Mouse (Mus musculus) heart, embryonic 14.5 days (tissue): ENCODE data around the gene Oprl1. TPM values are rescaled to one million over a fixed set of nuclear protein-coding genes. Genes with fewer than 3 reads are reported as not detected.

Experiments used
- ATAC-seq: fragments of 200-750 bp; cut with Nextera tagmentation; 2 replicates; pipeline ENCODE4 v1.8.0; 2017; ENCODE audit warnings: low read depth, moderate TSS enrichment; ENCODE audit not compliant: insufficient number of reproducible peaks, insufficient read depth, low FRiP score
- H3K27ac ChIP-seq, 2 experiments: fragments of 200-500 bp in 1 of 2; fragments of 300-500 bp in 1 of 2; sonication (generic) in 1 of 2; replicated peaks in 1 of 2; 2 replicates each; pipeline ENCODE4 v1.5.1; 2012 to 2014; ENCODE audit warnings: low read depth in 2 of 2, low read length in 2 of 2, control low read depth in 1 of 2, mild to moderate bottlenecking in 1 of 2, mixed read lengths in 1 of 2; ENCODE audit not compliant: control insufficient read depth in 1 of 2, insufficient read depth in 1 of 2
- H3K27me3 ChIP-seq: fragments of 300-500 bp; sonication (generic); 2 replicates; pipeline ENCODE4 v1.6.1; 2014; ENCODE audit warnings: mild to moderate bottlenecking, low read length, control low read depth; ENCODE audit not compliant: control insufficient read depth, insufficient read depth
- H3K36me3 ChIP-seq: fragments of 300-500 bp; sonication (generic); 2 replicates; pipeline ENCODE4 v1.6.1; 2014; ENCODE audit warnings: mild to moderate bottlenecking, control low read depth, low read length, mixed read lengths; ENCODE audit not compliant: control insufficient read depth, insufficient read depth
- H3K4me1 ChIP-seq, 2 experiments: fragments of 200-500 bp in 1 of 2; fragments of 300-500 bp in 1 of 2; sonication (generic) in 1 of 2; 2 replicates each; pipeline ENCODE4 v1.6.1; 2012 to 2014; ENCODE audit warnings: low read length in 2 of 2, control low read depth in 1 of 2, mixed read lengths in 1 of 2; ENCODE audit not compliant: control insufficient read depth in 2 of 2, insufficient read depth in 2 of 2
- H3K4me2 ChIP-seq: fragments of 300-500 bp; sonication (generic); 2 replicates; pipeline ENCODE4 v1.6.1; 2014; ENCODE audit warnings: mild to moderate bottlenecking, low read length
- H3K4me3 ChIP-seq, 2 experiments: fragments of 200-500 bp in 1 of 2; fragments of 300-500 bp in 1 of 2; sonication (generic) in 1 of 2; 2 replicates each; pipeline ENCODE4 v1.5.1; 2012 to 2014; ENCODE audit warnings: low read length in 2 of 2, mild to moderate bottlenecking in 2 of 2, control low read depth in 1 of 2, low read depth in 1 of 2, moderate library complexity in 1 of 2; ENCODE audit not compliant: control insufficient read depth in 1 of 2, insufficient read depth in 1 of 2
- H3K9ac ChIP-seq: fragments of 300-500 bp; sonication (generic); 2 replicates; pipeline ENCODE4 v1.6.1; 2014; ENCODE audit warnings: mild to moderate bottlenecking, low read length
- H3K9me3 ChIP-seq: fragments of 300-500 bp; sonication (generic); 2 replicates; pipeline ENCODE4 v1.6.1; 2016; ENCODE audit warnings: low read length, control low read depth; ENCODE audit not compliant: control insufficient read depth
- WGBS: fragments of 180-500 bp; shearing (Covaris S2); extraction: QIAGEN DNeasy Blood & Tissue Kit; methylation state at CpG from one replicate; pipeline ENCODE4 v1.1.7; 2014; 5-methylcytosine and 5-hydroxymethylcytosine counted together
- polyA plus RNA-seq: library from polyadenylated mRNA; unstranded; fragments of >200 nt; fragmentation: Nextera tagmentation; extraction: Ambion mirVana; gene quantifications from 2 replicates; pipeline ENCODE4 v1.2.1, GENCODE M21; 2014

Oprl1 gene
- polyA plus RNA-seq, 1 experiment from 2014 or later: 4.1 TPM

DNA sequence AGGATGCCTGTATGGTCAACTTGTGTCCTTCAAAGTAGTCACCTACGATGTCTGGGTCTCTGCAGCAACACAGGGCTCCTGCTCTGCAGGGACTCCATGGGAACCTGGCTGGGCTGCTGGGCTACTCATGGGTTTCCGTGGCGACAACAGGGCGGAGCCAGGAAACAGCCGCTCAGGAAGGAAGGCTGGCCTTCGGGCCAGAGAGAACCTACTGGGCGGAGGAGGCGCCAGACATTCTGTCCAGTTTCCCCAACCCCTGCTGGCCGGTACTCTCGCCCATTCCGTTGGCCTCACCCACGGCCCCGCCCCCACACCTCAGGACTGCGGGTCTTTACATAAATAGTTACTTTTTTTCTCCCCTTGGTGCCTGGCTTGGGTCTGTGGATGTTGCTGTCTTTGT is 39.4 kb upstream of the Oprl1 start:
- Histone ChIP-seq H3K36me3 (no peaks in the 10 kb centered on the region), H3K4me2 (peak overlapping the region; percentile 62), H3K4me3 (peak overlapping the region; percentile 18 to 28), H3K9ac (peak overlapping the region; percentile 58), H3K27ac (peak overlapping the region; percentile 68 to 72), H3K27me3 (peaks cover 36% of the 10 kb centered on the region), H3K4me1 (peaks cover 15 to 26% of the 10 kb centered on the region in 2 experiments), H3K9me3 (no peaks in the 10 kb centered on the region)
- WGBS: 3% methylated on average over 14 of the region's 14 CpGs
- ATAC-seq: peak; percentile 49; the same call in 1 of the 2 replicates

DNA sequence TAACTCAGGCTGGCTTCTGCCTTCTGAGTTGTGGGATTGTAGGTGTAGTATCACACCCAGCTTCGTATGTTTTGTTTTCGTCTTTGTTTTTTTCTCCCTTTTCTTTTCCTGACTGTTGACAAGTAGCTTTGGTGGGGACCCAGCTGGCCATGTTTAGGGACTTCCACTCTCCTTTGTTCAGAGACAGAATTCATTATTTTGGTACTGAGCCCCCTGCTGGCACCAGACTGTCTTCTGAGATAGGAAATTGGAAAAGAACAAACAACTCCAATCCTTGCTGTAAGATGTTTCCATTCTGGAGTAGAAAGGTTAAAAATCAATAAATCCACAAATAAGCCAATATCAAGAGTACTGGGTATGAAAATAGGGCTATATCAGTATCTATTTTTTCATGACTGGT is 38.4 kb upstream of the Oprl1 start:
- H3K4me2 ChIP-seq: no peak overlapping the region
- ATAC-seq: no peak
- peaks cover 19 to 22% of the 10 kb centered on the region in 2 experiments for H3K4me1 ChIP-seq
- H3K36me3 ChIP-seq: no peaks in the 10 kb centered on the region
- no peak overlapping the region for H3K9ac ChIP-seq
- WGBS: 65% methylated on average over 2 of the region's 2 CpGs
- H3K4me3 ChIP-seq: no peak overlapping the region
- peak overlapping the region; percentile 68 to 72; a peak in 3 of 4 replicates for H3K27ac ChIP-seq
- no peaks in the 10 kb centered on the region for H3K9me3 ChIP-seq
- H3K27me3 ChIP-seq: peaks cover 26% of the 10 kb centered on the region

DNA sequence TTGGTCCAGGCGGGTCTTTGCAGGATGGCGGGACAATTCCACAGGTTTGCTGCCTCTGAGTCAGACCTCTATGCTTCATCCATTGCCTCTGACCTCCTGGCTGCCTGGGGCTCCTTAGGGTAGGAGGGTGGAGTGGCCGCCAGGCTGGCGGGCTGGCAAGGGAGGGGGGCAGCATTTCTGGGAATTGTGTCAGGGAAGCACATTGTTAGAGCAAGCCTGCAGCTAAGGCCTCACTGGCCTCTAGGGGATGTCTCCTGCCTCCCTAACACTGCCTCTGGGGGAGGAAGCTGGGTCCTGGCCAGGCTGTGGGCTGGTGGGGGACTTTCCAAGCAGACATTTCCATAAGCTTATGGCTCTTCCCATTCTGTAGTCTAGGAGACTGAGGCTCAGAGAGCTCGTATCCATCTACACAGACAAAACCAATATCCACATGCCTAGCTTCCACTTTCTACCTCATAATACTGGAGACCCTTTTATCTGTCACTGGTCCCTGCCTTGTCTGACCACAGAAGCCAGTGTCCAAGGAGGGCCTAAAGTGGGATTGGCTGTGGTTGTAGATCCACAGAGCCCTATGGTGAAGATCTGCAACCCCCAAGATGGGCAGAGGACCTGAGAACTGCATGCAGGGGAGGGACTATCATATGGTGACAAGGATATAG is 37.6 kb upstream of the Oprl1 start:
- H3K4me2 ChIP-seq: no peak overlapping the region
- H3K27me3 ChIP-seq: peaks cover 18% of the 10 kb centered on the region
- no peak overlapping the region for H3K4me3 ChIP-seq
- peak; percentile 11; the same call in 1 of the 2 replicates for ATAC-seq
- 53% methylated on average over 5 of the region's 5 CpGs for WGBS
- peak overlapping the region; percentile 46 to 61; a peak in 3 of 4 replicates for H3K27ac ChIP-seq
- H3K36me3 ChIP-seq: no peaks in the 10 kb centered on the region
- H3K4me1 ChIP-seq: peaks cover 17 to 19% of the 10 kb centered on the region in 2 experiments
- H3K9me3 ChIP-seq: no peaks in the 10 kb centered on the region
- H3K9ac ChIP-seq: no peak overlapping the region; the same call in 1 of the 2 replicates

DNA sequence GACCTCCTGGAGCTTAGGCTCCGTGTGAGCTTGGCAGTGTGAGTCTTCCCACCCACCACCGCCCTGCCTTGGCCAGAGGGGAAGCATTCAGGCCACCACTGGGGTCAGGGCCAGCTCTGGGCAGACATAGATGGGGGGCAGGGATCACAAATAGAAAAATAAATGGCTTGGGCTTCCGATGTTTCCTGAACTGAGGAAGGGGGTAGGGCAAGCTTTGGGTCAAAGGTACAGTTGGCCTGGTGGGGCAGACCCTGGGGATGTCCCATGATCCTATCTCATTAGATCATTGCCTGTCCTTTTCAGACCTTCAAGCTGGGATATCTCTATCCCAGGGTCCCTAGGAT is 37.1 kb upstream of the Oprl1 start:
- peaks cover 13% of the 10 kb centered on the region for H3K27me3 ChIP-seq
- no peak overlapping the region for H3K4me3 ChIP-seq
- H3K4me1 ChIP-seq: peaks cover 17 to 19% of the 10 kb centered on the region in 2 experiments
- WGBS: 39% methylated on average over 3 of the region's 3 CpGs
- H3K36me3 ChIP-seq: no peaks in the 10 kb centered on the region
- peak overlapping the region; percentile 46 to 61; a peak in 3 of 4 replicates for H3K27ac ChIP-seq
- H3K4me2 ChIP-seq: no peak overlapping the region
- no peak overlapping the region for H3K9ac ChIP-seq
- no peak for ATAC-seq
- no peaks in the 10 kb centered on the region for H3K9me3 ChIP-seq

DNA sequence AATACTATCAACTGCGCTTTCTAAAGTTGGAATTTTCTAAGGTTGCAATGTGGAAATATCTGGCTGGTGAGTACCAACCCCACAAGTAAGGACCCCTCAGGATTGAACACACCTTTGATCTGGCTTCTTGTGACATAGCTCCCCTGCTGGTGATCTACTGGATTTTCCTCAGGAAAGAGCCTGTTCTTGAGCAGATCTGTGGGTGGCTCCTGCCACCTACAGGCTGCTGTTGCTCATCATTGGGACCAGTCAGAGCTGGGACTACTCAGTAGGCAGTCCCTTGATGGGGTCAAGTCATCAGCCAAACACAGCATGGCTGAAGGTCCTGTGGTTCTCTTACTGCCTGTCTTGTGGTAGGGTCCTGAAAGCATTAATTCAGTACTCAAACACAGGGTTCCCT is 36.0 kb upstream of the Oprl1 start:
- Histone ChIP-seq H3K9me3 (no peaks in the 10 kb centered on the region), H3K4me1 (peaks cover 17 to 19% of the 10 kb centered on the region in 2 experiments)
- 45% methylated on average over 1 of the region's 1 CpGs for WGBS

DNA sequence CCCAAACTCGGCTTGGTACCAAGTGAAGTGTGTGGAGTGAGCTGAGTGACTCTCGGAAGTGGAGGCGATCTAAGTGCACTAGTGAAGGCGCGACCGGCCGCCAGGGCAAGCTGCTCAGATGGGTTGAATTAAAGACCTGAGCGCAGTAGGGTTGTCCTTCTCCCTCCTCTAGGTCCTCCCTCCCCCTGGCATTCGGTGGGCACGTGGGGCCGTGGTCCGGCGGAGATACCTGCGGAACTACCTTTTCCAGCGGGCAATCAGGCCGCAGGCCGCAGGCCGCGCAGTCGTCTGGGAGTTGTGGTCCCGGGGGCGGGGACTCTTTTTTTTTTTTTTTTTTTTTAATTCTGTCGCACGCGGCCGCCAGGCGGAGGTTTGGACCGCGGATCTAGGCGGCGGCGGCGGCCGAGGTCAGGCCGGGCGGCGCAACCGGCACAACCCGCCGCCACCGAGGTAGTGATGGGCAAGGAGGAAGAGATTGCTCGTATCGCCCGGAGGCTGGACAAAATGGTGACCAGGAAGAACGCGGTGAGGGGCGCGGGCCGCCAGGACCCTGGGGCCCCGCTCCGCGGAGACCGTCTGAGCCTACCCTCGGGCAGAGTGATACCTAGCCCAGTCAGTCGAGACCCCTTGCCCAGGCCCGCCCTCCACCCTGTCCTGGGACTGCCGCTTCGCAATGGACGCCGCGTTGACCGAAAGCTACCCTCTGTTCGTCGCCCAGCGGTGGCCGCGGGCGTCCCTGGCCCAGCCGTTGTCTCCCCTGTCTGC is 34.7 kb upstream of the Oprl1 start, which contains the start of gene Tcea2:
Gene Tcea2, plus strand, starts transcription at position 360 of the 765 bp plus-strand sequence.
- Histone ChIP-seq H3K4me3 (peak within 1 kb of the TSS; percentile 69 to 71), H3K4me1 (peaks cover 17 to 18% of the 10 kb centered on the region in 2 experiments), H3K4me2 (peak within 1 kb of the TSS; percentile 83), H3K27me3 (no peaks in the 10 kb centered on the region), H3K9ac (peak within 1 kb of the TSS; percentile 90), H3K9me3 (no peaks in the 10 kb centered on the region), H3K36me3 (no peaks in the 10 kb centered on the region), H3K27ac (peak within 1 kb of the TSS; percentile 17 to 65; a peak in 3 of 4 replicates)
- WGBS: under 1% methylated on average over 55 of the region's 69 CpGs
- ATAC-seq: peak; percentile 9

More for the DNA sequence above, 36.0 kb upstream of the Oprl1 start:
- Histone ChIP-seq H3K4me3 (no peak overlapping the region), H3K27ac (no peak overlapping the region), H3K4me2 (no peak overlapping the region), H3K36me3 (no peaks in the 10 kb centered on the region), H3K9ac (no peak overlapping the region), H3K27me3 (peaks cover 9% of the 10 kb centered on the region; the same call in 1 of the 2 replicates)
- 0 out of 2 replicates have a peak, but pooled peaks have one; percentile 29 for ATAC-seq

DNA sequence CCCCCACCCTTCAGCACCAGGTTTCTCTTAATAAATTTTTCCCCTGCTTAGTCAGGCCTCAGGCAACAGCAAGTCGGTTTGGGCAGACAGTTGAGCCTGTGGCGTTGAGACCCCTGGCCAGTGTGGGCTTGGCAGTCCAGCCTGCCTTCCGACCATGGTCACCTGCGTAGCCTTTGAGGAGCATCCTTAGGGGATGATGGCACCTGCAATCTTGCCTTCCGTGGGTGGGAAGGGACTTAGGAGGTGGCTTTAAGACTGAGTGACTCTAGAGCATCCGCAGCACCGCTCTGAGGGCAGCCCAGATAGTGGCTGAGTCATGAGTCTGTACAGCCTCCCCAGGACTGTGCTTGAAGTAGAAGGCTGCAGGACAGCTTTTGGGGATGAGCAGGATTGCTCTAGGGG is 34.1 kb upstream of the Oprl1 start:
- H3K4me1 ChIP-seq: peaks cover 12% of the 10 kb centered on the region in 2 experiments
- H3K4me3 ChIP-seq: peak overlapping the region; percentile 69 to 71
- H3K36me3 ChIP-seq: 0 out of 2 replicates have a peak, but pooled peaks cover 3% of the 10 kb centered on the region
- H3K27me3 ChIP-seq: no peaks in the 10 kb centered on the region
- 11% methylated on average over 7 of the region's 7 CpGs for WGBS
- peak overlapping the region; percentile 83 for H3K4me2 ChIP-seq
- H3K9me3 ChIP-seq: no peaks in the 10 kb centered on the region
- peak overlapping the region; percentile 90 for H3K9ac ChIP-seq
- ATAC-seq: peak; percentile 7; the same call in 1 of the 2 replicates
- peak overlapping the region in 1 of 2 experiments; percentile 65; a peak in 1 of 4 replicates for H3K27ac ChIP-seq
